Mouse (Mus musculus): Measurements from ENCODE around the gene Psma4.

Gene Psma4

DNA sequence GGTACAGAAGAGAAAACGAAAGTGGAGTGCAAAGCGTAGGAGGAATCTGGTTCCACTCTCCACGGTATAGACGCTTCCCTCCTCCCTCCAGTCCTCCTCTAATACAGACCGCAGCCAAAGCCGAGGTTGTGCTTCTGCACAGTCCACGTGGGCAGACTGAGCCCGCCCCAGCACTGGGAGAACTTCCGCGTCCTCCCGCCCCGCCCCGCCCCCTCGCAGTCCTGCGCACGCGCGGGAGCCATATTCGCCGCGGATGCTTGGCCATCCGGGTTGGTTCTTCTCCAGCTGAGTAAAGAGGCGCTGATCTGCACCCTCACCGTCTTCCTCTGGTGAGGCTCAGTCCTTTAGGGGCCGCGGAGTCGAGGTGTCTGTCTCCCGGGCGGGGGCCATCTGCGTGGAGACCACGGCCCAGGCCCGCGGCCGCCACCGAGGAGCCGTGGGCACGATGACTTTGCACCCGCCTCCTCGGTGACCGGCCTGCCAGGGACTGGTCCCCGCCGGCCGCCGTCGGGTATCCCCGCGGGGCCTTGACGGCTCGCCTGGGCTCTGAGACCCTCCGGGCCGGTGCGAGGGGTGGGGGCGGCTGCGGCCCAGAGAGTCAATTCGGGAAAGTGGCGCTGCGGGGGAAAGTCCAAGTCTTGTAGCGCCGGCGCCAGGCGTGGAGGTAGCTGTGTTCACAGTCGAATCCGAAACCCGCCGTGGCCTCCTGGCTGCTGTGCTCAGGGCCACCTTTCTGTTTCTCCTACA is at the start of gene Psma4, which contains the start of gene AY074887:
Gene Psma4 (plus strand): TSS at position 216 of the 747 bp plus-strand sequence.
Gene AY074887 (minus strand): TSS at position 424 of the 747 bp plus-strand sequence.
- DNase-seq: peak; percentile 96 to 97

GRCm38 (mm10) chr9:54909446-54909845 is 41.1 kb upstream of the Psma4 start:
- no peak for DNase-seq

GRCm38 (mm10) chr9:54915576-54915975 is 35.0 kb upstream of the Psma4 start:
- DNase-seq: no peak

DNA sequence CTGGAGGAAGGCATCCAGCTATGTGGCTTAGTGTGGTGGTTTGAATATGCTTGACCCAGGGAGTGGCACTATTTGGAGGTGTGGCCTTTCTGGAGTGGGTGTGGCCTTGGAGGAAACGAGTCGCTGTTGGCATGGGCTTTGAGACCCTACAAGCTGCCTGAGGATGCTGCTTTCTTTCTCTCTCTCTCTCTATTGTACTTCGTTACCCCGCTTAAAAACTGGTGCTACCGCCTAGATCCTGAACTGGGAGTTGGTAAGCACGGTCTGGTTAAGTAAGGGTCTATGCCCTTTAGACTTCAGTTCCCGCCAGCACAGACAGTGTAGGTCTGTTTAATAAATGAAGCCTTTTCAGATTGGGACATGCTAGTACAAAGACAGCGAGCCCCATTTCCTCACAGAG is 34.2 kb upstream of the Psma4 start:
- DNase-seq: no peak

GRCm38 (mm10) chr9:54917010-54917677 is 33.4 kb upstream of the Psma4 start, which contains the start of gene Hykk:
TSS of gene Hykk (plus strand) at chr9:54917283.
- peak; percentile 92 to 95 for DNase-seq

DNA sequence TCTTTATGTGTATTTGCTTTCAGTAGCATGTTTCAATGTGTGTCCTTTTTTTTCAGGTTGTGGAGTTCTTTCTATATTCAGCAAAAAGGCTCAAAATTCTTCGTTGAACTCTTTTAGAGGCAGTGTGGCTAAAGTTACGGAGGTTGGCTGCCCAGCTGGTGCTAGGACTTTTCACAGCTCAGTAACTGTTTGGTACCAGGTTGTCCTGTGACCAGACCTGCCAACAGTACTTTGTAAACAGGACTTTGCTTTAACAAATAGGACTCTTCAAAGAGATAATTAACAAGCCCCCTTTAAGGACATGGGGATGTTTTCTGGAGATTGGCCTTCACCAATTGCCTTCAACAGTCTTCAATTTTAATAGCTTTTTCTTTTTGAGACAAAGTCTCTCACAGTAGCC is 32.4 kb upstream of the Psma4 start:
- DNase-seq: no peak

DNA sequence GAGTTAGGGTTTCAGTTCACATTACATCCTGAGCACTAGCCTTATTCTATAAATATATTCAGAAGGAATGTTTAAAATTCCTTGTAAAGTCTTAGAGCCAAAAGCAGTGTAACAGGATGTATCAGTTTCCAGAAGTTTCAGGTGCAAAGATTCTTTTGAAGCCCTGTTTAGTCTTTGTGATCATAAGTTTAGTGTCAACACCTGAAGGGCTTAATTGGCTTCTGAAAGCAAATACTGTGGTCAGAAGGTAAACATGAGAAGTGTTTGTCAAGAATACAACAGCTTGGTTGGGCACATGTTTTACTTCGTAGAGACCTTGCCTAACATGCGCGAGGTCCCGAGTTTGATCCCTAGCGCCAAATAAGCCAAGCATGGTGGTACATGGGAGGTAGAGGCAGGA is 31.8 kb upstream of the Psma4 start:
- no peak for DNase-seq

- peak; percentile 12 to 45 for DNase-seq
These were observed 30.6 kb upstream of the Psma4 start for GRCm38 (mm10) chr9:54919946-54920345.

GRCm38 (mm10) chr9:54930741-54931140 is 19.8 kb upstream of the Psma4 start:
- no peak for DNase-seq

- DNase-seq: peak; percentile 10 to 22
These were observed 18.8 kb upstream of the Psma4 start for GRCm38 (mm10) chr9:54931765-54932164.

DNA sequence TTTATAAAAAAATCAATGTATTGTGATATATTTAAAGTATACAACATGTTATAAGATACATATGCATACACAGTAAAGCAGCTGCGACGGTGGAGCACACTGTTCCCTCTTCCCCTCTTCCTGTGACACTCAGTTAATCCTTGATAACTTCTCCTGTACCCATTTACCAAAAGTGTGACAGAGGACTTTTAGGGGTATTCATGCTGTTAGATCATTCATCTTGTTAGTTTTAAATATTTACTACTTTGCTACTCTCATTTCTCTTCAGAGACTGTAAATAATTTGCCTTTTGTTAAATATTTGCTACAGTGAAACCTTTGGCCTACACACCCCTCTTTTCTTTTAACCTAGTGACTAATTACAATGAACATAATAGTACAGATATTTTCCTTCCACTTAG is 18.2 kb upstream of the Psma4 start:
- no peak for DNase-seq

DNA sequence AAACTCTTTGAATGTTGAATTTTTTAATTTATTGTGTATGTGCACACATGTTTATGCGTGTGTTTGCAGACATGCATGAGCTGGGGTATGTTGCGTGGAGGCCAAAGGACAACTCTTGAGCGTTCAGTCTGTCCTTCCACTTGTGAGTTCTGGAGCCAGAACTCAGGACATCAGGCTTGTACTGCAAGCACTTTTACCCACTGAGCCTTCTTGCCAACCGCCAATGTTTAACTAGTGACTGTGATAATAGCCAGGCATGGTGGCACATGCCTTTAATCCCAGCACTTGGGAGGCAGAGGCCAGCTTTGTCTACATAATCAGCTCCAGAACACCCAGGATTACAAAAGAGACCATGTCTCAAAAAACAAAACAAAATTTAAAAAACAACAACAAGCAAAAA is 8.5 kb upstream of the Psma4 start:
- no peak for DNase-seq

GRCm38 (mm10) chr9:54944467-54944866 is 6.1 kb upstream of the Psma4 start:
- DNase-seq: no peak

GRCm38 (mm10) chr9:54946256-54946655 is 4.3 kb upstream of the Psma4 start:
- DNase-seq: no peak

DNA sequence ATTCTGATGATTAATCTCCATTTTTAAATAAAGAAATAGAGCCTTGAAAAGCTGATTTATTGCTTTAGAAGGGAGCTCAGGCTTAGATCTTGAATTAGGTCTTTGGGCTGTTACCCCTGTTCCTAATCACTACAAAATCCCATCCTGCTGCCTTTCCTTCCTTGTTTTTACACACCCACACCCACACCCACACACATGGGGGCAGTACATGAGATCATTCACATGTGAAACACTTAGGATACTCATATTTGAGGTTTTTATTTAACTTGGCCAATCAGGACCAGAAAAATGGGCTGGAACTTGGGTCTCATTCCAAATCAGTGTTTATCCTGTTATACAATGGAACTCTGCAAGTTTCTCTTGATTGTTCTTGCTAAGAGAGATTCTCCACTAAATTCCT is 1.1 kb upstream of the Psma4 start:
- no peak for DNase-seq

GRCm38 (mm10) chr9:54950162-54950561 is 428 bp upstream of the Psma4 start:
- DNase-seq: peak in 1 of 2 experiments; percentile 17

GRCm38 (mm10) chr9:54961059-54961458 is 10.5 kb downstream of the Psma4 start:
- no peak for DNase-seq

GRCm38 (mm10) chr9:54963669-54964068 is 13.1 kb downstream of the Psma4 start:
- no peak for DNase-seq

- no peak for DNase-seq
These were observed 19.5 kb downstream of the Psma4 start for GRCm38 (mm10) chr9:54969972-54970637.

- DNase-seq: no peak
These were observed 30.1 kb downstream of the Psma4 start, which contains the start of gene Chrna5 for GRCm38 (mm10) chr9:54980674-54981073. TSS of gene Chrna5 (plus strand) at chr9:54980880.

DNA sequence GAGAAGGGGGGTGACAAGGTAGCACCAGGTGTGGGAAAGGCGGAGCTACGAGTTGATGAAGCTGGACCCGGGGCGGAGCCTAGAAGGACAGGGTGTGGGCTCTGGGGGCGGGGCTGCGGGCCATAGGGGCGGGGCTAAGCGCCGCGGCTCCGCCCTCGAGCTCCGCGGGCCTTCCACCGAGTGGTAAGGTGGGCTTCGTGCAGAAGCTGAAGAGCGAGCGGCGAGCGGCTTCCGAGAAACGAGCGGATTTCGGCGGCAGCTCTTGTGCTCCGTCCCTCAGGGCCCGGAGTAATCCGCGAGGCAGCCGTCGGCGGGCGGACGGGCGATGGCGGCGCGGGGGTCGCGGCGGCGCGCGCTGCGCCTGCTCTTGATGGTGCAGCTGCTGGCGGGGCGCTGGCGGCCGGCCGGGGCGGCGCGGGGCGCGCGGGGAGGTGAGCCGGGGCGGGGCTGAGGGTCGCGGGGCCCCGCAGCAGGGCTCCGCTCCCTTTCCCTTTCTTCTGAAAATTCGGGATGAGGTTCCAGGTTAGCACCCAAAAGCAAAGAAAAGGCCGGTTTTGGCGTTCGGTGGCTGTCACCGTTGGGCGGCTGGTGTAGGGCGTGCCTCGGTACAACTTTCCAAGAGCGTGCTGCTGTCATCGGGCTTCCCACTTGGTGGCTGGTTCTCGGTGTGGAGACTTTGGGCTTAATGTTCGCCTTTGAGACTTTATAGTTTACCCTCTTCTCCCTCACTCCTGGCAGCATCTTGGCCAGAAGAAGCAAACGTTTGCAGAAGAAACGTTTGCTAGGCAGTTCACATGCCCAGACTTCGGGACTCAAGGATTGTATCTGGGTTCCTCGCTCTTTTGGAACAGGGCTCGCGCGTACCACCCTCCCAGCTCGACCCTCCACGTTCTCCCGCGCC is 31.0 kb downstream of the Psma4 start:
- peak; percentile 66 to 77 for DNase-seq

DNA sequence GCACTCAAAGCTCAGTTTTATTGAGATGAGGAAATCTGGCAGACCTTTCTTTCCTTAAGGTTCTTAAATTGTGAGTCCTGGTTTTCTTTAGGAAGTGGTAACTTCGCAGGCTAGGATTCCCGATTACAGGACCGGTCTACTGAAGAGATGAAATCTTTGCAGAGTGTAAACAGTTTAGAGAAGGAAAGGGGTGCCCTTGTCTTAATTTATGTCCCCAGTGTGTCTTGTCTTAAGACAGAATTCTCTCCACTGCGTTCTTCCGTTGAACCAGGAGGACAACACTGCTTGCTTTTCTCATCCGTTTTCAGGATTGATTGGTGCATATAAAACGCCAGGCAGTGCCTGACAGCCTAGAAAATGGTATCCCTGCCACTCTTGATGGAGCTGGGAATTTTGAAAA is 31.8 kb downstream of the Psma4 start:
- no peak for DNase-seq

DNA sequence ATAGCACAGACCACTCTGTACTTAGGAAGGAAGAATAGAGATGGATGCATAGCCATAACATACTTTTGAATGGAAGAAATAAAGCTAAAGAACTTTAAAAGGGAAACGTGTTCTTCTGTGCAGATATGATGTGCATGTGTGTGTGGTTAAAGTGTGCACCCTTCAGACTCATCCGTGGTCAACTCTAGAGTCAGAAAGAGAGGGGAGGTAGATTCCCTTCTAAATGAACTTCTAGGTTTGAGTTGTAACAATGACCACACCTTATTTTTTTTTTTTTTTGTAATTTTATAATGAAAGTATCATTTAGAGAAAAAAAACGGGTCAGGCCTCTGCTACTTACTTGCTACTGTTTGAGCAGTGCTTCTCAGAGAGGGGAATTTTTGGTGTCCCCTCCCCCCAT is 39.8 kb downstream of the Psma4 start:
- no peak for DNase-seq
